9 mouse cellular contexts compared by ENCODE assay signal in the genomic region with DNA sequence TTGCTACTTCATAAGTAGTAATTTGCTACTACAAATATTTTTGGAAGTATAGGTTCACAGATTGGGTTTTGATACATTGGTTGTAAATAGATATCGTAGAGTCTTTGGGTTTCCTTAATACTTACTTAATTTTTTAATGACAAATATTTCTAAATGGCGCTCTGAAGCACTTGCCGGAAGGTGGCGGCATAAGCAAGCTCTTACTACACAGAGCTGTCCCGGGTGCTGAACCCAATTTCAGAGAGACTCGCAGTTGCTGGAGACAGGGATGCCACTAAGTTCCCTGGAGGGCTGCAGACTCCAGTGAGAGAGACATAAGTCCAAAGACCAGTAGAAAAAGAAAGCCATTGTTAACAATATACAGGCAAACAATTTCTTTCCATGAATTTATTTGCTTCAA. TPM values are rescaled to one million over a fixed set of nuclear protein-coding genes. Genes with fewer than 3 reads are reported as not detected.
A peak's percentile ranks its signal among the peaks of the same experiment; 100 is the strongest.
DNase-seq lines count a peak whose midpoint lies in the region; ATAC-seq and TF ChIP-seq lines count a peak whose summit lies in the region.
"Had no signal": no experiment of that assay in that cellular context is flagged by ENCODE, and none has a peak within 500 bp of the region (broad histone marks: within the 10 kb centered on the region; RNA-seq: fewer than 3 reads in every experiment).

No protein-coding gene starts in this region.

- TF ChIP-seq EP300 in MEL (IDR thresholded peaks at IDR 0.05; ENCODE audit: low read depth in 1 of 2, low read length in 2 of 2): no peak

- no peak overlapping the region for H3K9ac ChIP-seq in MEL (ENCODE audit: control insufficient read depth, low read depth, low read length, poor library complexity, severe bottlenecking)
- no peak overlapping the region for H3K9ac ChIP-seq in midbrain, embryonic 16.5 days (ENCODE audit: low read depth, low read length)
- H3K9ac ChIP-seq: embryonic facial prominence, embryonic 15.5 days had no signal

- no peaks in the 10 kb centered on the region for H3K36me3 ChIP-seq in MEL (ENCODE audit: control insufficient read depth in 1 of 2, insufficient read depth in 2 of 2, low read length in 2 of 2)
- H3K36me3 ChIP-seq in midbrain, embryonic 16.5 days (ENCODE audit: control insufficient read depth, insufficient read depth, low read length): no peaks in the 10 kb centered on the region
- H3K36me3 ChIP-seq: embryonic facial prominence, embryonic 15.5 days had no signal

- peak; percentile 12 to 74 (median 73); a peak in 5 of 6 replicates for TF ChIP-seq CTCF in MEL (IDR thresholded peaks at IDR 0.05 in 2 of 3, conservative IDR thresholded peaks at IDR 0.05 in 1 of 3; ENCODE audit: control insufficient read depth in 1 of 3, insufficient read depth in 1 of 3, low read depth in 2 of 3, low read length in 3 of 3, poor library complexity in 1 of 3, severe bottlenecking in 1 of 3)

- no peak overlapping the region for H3K4me2 ChIP-seq in midbrain, embryonic 16.5 days (ENCODE audit: low read length)
- H3K4me2 ChIP-seq: embryonic facial prominence, embryonic 15.5 days had no signal

- no peaks in the 10 kb centered on the region for H3K9me3 ChIP-seq in MEL (replicated peaks; ENCODE audit: insufficient read depth, low read length)
- H3K9me3 ChIP-seq in midbrain, embryonic 16.5 days (replicated peaks; ENCODE audit: control insufficient read depth, low read length, poor library complexity, severe bottlenecking): no peaks in the 10 kb centered on the region
- H3K9me3 ChIP-seq: embryonic facial prominence, embryonic 15.5 days had no signal

- DNase-seq in heart, postnatal 4 days: peak; percentile 72
- no peak for DNase-seq in heart, postnatal 25 days (ENCODE audit: low spot score)
- DNase-seq in MEL (ENCODE audit: low read depth, low spot score): peak; percentile 69
- DNase-seq in cerebellum, adult 9-11 months: peak; percentile 8
- peak; percentile 38 to 69 for DNase-seq in frontal cortex, postnatal 36 days (ENCODE audit: low spot score in 2 of 2)
- DNase-seq in left cerebral cortex, adult 8-10 months (ENCODE audit: low spot score in 2 of 2): peak; percentile 22 to 32
- peak; percentile 6 for DNase-seq in thymus, postnatal 25 days

- ATAC-seq in midbrain, embryonic 16.5 days: peak; percentile 71; the same call in 1 of the 2 replicates

- TF ChIP-seq POLR2A in MEL (IDR thresholded peaks at IDR 0.05; ENCODE audit: control insufficient read depth in 1 of 2, insufficient read depth in 1 of 2, low read depth in 1 of 2, low read length in 2 of 2, poor library complexity in 1 of 2): no peak

- no peak overlapping the region for H3K4me3 ChIP-seq in MEL (ENCODE audit: control insufficient read depth in 1 of 2, insufficient read depth in 1 of 2, low read depth in 2 of 2, low read length in 2 of 2)
- H3K4me3 ChIP-seq in midbrain, embryonic 16.5 days (ENCODE audit: low read depth, low read length): no peak overlapping the region
- H3K4me3 ChIP-seq: embryonic facial prominence, embryonic 15.5 days had no signal

- WGBS in midbrain, embryonic 16.5 days: 4% methylated on average over 6 of the region's 6 CpGs

- H3K27ac ChIP-seq in MEL (ENCODE audit: control insufficient read depth, low read depth, low read length): no peak overlapping the region
- H3K27ac ChIP-seq in midbrain, embryonic 16.5 days (ENCODE audit: low read length): no peak overlapping the region
- H3K27ac ChIP-seq: embryonic facial prominence, embryonic 15.5 days had no signal

- no peaks in the 10 kb centered on the region for H3K27me3 ChIP-seq in MEL (ENCODE audit: control insufficient read depth in 1 of 2, insufficient read depth in 2 of 2, low read length in 2 of 2)
- peaks cover 16% of the 10 kb centered on the region for H3K27me3 ChIP-seq in midbrain, embryonic 16.5 days (ENCODE audit: control insufficient read depth, insufficient read depth, low read depth, low read length)

- H3K4me1 ChIP-seq in MEL (ENCODE audit: control insufficient read depth in 1 of 2, insufficient read depth in 2 of 2, low read length in 2 of 2): no peaks in the 10 kb centered on the region
- peaks cover 4% of the 10 kb centered on the region for H3K4me1 ChIP-seq in midbrain, embryonic 16.5 days (ENCODE audit: control insufficient read depth, insufficient read depth, low read length)

- intact Hi-C loops in heart, postnatal 25 days (cut with DNase I): loop anchor here (10.0 kb wide), 1 partner anchor 1472 kb away; no protein-coding TSS in a partner anchor

- TF ChIP-seq RAD21 in MEL (IDR thresholded peaks at IDR 0.05; ENCODE audit: low read depth, low read length): peak; percentile 83

- no peaks in the 10 kb centered on the region for H3K79me2 ChIP-seq in MEL (ENCODE audit: control insufficient read depth, insufficient read depth, low read length, poor library complexity)

TF ChIP-seq in MEL, 35 proteins besides CTCF, POLR2A, EP300 and RAD21:
- TF ChIP-seq CHD2 (IDR thresholded peaks at IDR 0.05; ENCODE audit: low read length) (no peak), SIN3A (IDR thresholded peaks at IDR 0.05; ENCODE audit: low read length) (peak; percentile 49; the same call in 1 of the 2 replicates), E2F4 (IDR thresholded peaks at IDR 0.05; ENCODE audit: borderline replicate concordance, low read depth, low read length) (no peak), NRF1 (IDR thresholded peaks at IDR 0.05; ENCODE audit: insufficient read depth, low read depth, low read length, poor library complexity, severe bottlenecking) (no peak), TBP (IDR thresholded peaks at IDR 0.05; ENCODE audit: low read depth, low read length) (no peak), JUND (IDR thresholded peaks at IDR 0.05; ENCODE audit: low read depth, low read length) (no peak), MXI1 (IDR thresholded peaks at IDR 0.05; ENCODE audit: low read depth, low read length) (no peak), USF2 (IDR thresholded peaks at IDR 0.05; ENCODE audit: borderline replicate concordance in 1 of 2, insufficient read depth in 1 of 2, low read depth in 1 of 2, low read length in 2 of 2) (no peak), UBTF (IDR thresholded peaks at IDR 0.05; ENCODE audit: borderline replicate concordance, insufficient read depth, low read depth, low read length) (no peak), USF1 (IDR thresholded peaks at IDR 0.05; ENCODE audit: low read depth, low read length) (no peak), MAFK (IDR thresholded peaks at IDR 0.05; ENCODE audit: borderline replicate concordance, low read depth, low read length) (no peak), ZC3H11A (IDR thresholded peaks at IDR 0.05; ENCODE audit: low read depth, low read length) (peak; percentile 52), BHLHE40 (IDR thresholded peaks at IDR 0.05; ENCODE audit: borderline replicate concordance, low read depth, low read length) (no peak), KAT2A (conservative IDR thresholded peaks at IDR 0.05; ENCODE audit: low read depth, low read length) (no peak), TCF12 (IDR thresholded peaks at IDR 0.05; ENCODE audit: low read depth, low read length) (no peak), POLR2AphosphoS2 (IDR thresholded peaks at IDR 0.05; ENCODE audit: low read length) (no peak), HCFC1 (IDR thresholded peaks at IDR 0.05; ENCODE audit: low read depth, low read length) (no peak), MEF2A (IDR thresholded peaks at IDR 0.05; ENCODE audit: extremely low read depth, insufficient replicate concordance, low read depth, low read length, poor library complexity, severe bottlenecking) (no peak), POLR2AphosphoS5 (IDR thresholded peaks at IDR 0.05; ENCODE audit: borderline replicate concordance, low read depth, low read length) (no peak), SMC3 (IDR thresholded peaks at IDR 0.05; ENCODE audit: low read depth, low read length) (peak; percentile 84), GABPA (IDR thresholded peaks at IDR 0.05; ENCODE audit: low read depth, low read length) (no peak), MYC (IDR thresholded peaks at IDR 0.05; ENCODE audit: low read depth, low read length) (no peak), MAX (IDR thresholded peaks at IDR 0.05; ENCODE audit: low read length) (no peak), MYB (IDR thresholded peaks at IDR 0.05; ENCODE audit: low read depth, low read length) (no peak)

RNA-seq across cellular contexts. Expression of a gene that starts 0.9 kb away (rescaled TPM):
- not detected for total RNA-seq in heart, postnatal 4 days (2021)
- not detected for total RNA-seq in heart, postnatal 25 days (2021)
- total RNA-seq in MEL (2012; rRNA removed): not detected in 2 replicates
- not detected for polyA plus RNA-seq in MEL (2012; ENCODE audit: insufficient read depth in 1 of 2, insufficient read length in 2 of 2, low read depth in 1 of 2, low replicate concordance in 2 of 2, missing spikeins in 1 of 2)
- 10 to 100 TPM; 11.6 to 14.4 (median 12.4) TPM for total RNA-seq in left cerebral cortex, adult 8-10 months (2022)
- 3.9 and 5.0 TPM in 2 replicates for polyA plus RNA-seq in midbrain, embryonic 16.5 days (2015; fragmentation: Nextera tagmentation; extraction: Ambion mirVana)

Comparison
In these comparisons a context has a peak if more than half of its experiments do, and no peak if none do; other contexts are left out.
1. RNA of a gene that starts 0.9 kb away (total RNA-seq): 11.6 to 14.4 TPM in left cerebral cortex, adult 8-10 months; not detected in heart, postnatal 4 days, not detected in heart, postnatal 25 days and not detected in MEL; every median in the first group is over 10 times any median in the second.